Mouse (Mus musculus): ENCODE measurements around the gene Lrsam1. TPM values are rescaled to one million over a fixed set of nuclear protein-coding genes. Genes with fewer than 3 reads are reported as not detected.
A peak's percentile ranks its signal among the peaks of the same experiment; 100 is the strongest.

The Lrsam1 gene
- total and polyA plus RNA-seq, 2 experiments from 2014 or later = 5.4 to 12.0 TPM

- Histone ChIP-seq H3K9me3 (replicated peaks; ENCODE audit: control insufficient read depth, low read length) (no peaks in the 10 kb centered on the region), H3K9ac (replicated peaks; ENCODE audit: low read depth, low read length) (no peak overlapping the region), H3K27ac (ENCODE audit: low read depth) (no peak overlapping the region), H3K4me3 (ENCODE audit: low read depth, low read length) (peak overlapping the region; percentile 55; the same call in 1 of the 2 replicates), H3K4me2 (ENCODE audit: low read depth, low read length) (peak overlapping the region; percentile 71; the same call in 1 of the 2 replicates), H3K4me1 (ENCODE audit: control insufficient read depth, insufficient read depth) (peaks cover 30% of the 10 kb centered on the region), H3K36me3 (replicated peaks; ENCODE audit: control insufficient read depth, insufficient read depth, low read length) (peaks cover 22% of the 10 kb centered on the region), H3K27me3 (ENCODE audit: control insufficient read depth, insufficient read depth, low read length) (no peaks in the 10 kb centered on the region)
- WGBS = 71% methylated on average over 4 of the region's 4 CpGs
- TF ChIP-seq CTCF (IDR thresholded peaks at IDR 0.05; ENCODE audit: low read depth) = no peak
- TF ChIP-seq EP300 (IDR thresholded peaks at IDR 0.05; ENCODE audit: low read depth) = no peak
- DNase-seq (ENCODE audit: low spot score) (no peak), ATAC-seq (ENCODE audit: insufficient read depth, low read depth) (no peak)
Measured at GRCm38 (mm10) chr2:32963544-32963943, 2.1 kb upstream of the Lrsam1 start.

DNA sequence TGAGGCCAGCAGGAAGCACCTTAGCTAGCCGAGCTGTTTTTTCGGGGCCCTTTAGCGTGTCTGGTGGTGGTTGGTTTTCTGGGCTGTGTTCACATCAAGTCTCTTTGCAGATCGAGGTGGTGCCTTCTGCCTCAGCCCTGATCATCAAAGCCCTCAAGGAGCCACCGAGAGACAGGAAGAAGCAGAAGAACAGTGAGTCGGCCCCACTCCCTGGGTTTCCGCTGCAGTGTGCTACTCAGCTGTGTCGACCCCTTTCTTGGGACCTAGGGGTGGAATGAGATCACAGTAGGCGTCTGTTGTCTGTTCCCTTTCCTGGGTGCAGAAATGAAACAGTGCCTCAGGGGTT is 1.4 kb upstream of the Lrsam1 start:
- H3K9ac ChIP-seq (replicated peaks; ENCODE audit: low read depth, low read length) = peak overlapping the region; percentile 74
- WGBS = 7% methylated on average over 9 of the region's 9 CpGs

GRCm38 (mm10) chr2:32962062-32962874 is 854 bp upstream of the Lrsam1 start:
- Histone ChIP-seq H3K27ac (ENCODE audit: low read depth) (peak overlapping the region; percentile 88), H3K36me3 (replicated peaks; ENCODE audit: control insufficient read depth, insufficient read depth, low read length) (peaks cover 32% of the 10 kb centered on the region), H3K27me3 (ENCODE audit: control insufficient read depth, insufficient read depth, low read length) (no peaks in the 10 kb centered on the region), H3K4me1 (ENCODE audit: control insufficient read depth, insufficient read depth) (peaks cover 19% of the 10 kb centered on the region), H3K4me2 (ENCODE audit: low read depth, low read length) (peak overlapping the region; percentile 71), H3K9ac (replicated peaks; ENCODE audit: low read depth, low read length) (peak overlapping the region; percentile 74), H3K4me3 (ENCODE audit: low read depth, low read length) (peak overlapping the region; percentile 55), H3K9me3 (replicated peaks; ENCODE audit: control insufficient read depth, low read length) (no peaks in the 10 kb centered on the region)
- DNase-seq (ENCODE audit: low spot score) (no peak), ATAC-seq (ENCODE audit: insufficient read depth, low read depth) (no peak)
- TF ChIP-seq EP300 (IDR thresholded peaks at IDR 0.05; ENCODE audit: low read depth) (no peak), CTCF (IDR thresholded peaks at IDR 0.05; ENCODE audit: low read depth) (no peak)
- under 1% methylated on average over 33 of the region's 33 CpGs for WGBS

More for the DNA sequence above, 1.4 kb upstream of the Lrsam1 start:
- H3K36me3 ChIP-seq (replicated peaks; ENCODE audit: control insufficient read depth, insufficient read depth, low read length) = peaks cover 26% of the 10 kb centered on the region
- no peaks in the 10 kb centered on the region for H3K9me3 ChIP-seq (replicated peaks; ENCODE audit: control insufficient read depth, low read length)
- no peaks in the 10 kb centered on the region for H3K27me3 ChIP-seq (ENCODE audit: control insufficient read depth, insufficient read depth, low read length)
- DNase-seq (ENCODE audit: low spot score) (no peak), ATAC-seq (ENCODE audit: insufficient read depth, low read depth) (no peak)
- peak overlapping the region; percentile 88 for H3K27ac ChIP-seq (ENCODE audit: low read depth)
- peak overlapping the region; percentile 71 for H3K4me2 ChIP-seq (ENCODE audit: low read depth, low read length)
- peak overlapping the region; percentile 55 for H3K4me3 ChIP-seq (ENCODE audit: low read depth, low read length)
- TF ChIP-seq CTCF (IDR thresholded peaks at IDR 0.05; ENCODE audit: low read depth) (no peak), EP300 (IDR thresholded peaks at IDR 0.05; ENCODE audit: low read depth) (no peak)
- peaks cover 23% of the 10 kb centered on the region for H3K4me1 ChIP-seq (ENCODE audit: control insufficient read depth, insufficient read depth)

- Histone ChIP-seq H3K9me3 (replicated peaks; ENCODE audit: control insufficient read depth, low read length) (no peaks in the 10 kb centered on the region), H3K4me1 (ENCODE audit: control insufficient read depth, insufficient read depth) (peaks cover 19% of the 10 kb centered on the region), H3K27ac (ENCODE audit: low read depth) (no peak overlapping the region), H3K9ac (replicated peaks; ENCODE audit: low read depth, low read length) (no peak overlapping the region; the same call in 1 of the 2 replicates), H3K27me3 (ENCODE audit: control insufficient read depth, insufficient read depth, low read length) (no peaks in the 10 kb centered on the region), H3K4me3 (ENCODE audit: low read depth, low read length) (no peak overlapping the region), H3K4me2 (ENCODE audit: low read depth, low read length) (peak overlapping the region; percentile 71), H3K36me3 (replicated peaks; ENCODE audit: control insufficient read depth, insufficient read depth, low read length) (peaks cover 41% of the 10 kb centered on the region)
- no peak for ATAC-seq (ENCODE audit: insufficient read depth, low read depth)
- no peak for DNase-seq (ENCODE audit: low spot score)
- TF ChIP-seq EP300 (IDR thresholded peaks at IDR 0.05; ENCODE audit: low read depth) (no peak), CTCF (IDR thresholded peaks at IDR 0.05; ENCODE audit: low read depth) (no peak)
- WGBS = 78% methylated on average over 4 of the region's 4 CpGs
Measured at GRCm38 (mm10) chr2:32960273-32960672, 1.1 kb downstream of the Lrsam1 start.

DNA sequence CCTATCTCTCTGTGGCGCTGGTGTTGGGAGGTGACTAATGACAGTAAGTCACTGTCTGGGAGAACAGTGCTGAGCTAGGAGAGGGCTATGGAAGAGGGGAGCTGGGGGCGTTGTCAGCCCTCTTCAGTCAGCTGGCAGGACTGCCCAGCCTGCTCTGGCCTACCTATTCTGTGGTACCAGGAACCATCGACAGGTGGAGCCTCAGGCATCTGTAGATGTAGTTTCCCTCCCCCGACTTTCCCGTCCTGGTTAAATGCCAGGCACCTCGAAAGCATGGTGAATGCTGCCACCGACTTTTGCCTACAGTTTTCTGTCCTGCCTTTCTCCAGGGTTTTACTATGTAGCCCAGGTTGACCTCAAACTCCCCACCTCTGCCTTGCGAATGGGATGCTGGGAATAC is 4.1 kb downstream of the Lrsam1 start:
- 45% methylated on average over 8 of the region's 8 CpGs for WGBS
- Histone ChIP-seq H3K27me3 (ENCODE audit: control insufficient read depth, insufficient read depth, low read length) (no peaks in the 10 kb centered on the region), H3K4me3 (ENCODE audit: low read depth, low read length) (no peak overlapping the region), H3K9ac (replicated peaks; ENCODE audit: low read depth, low read length) (no peak overlapping the region), H3K4me2 (ENCODE audit: low read depth, low read length) (no peak overlapping the region), H3K27ac (ENCODE audit: low read depth) (no peak overlapping the region), H3K9me3 (replicated peaks; ENCODE audit: control insufficient read depth, low read length) (no peaks in the 10 kb centered on the region), H3K36me3 (replicated peaks; ENCODE audit: control insufficient read depth, insufficient read depth, low read length) (peaks cover 34% of the 10 kb centered on the region), H3K4me1 (ENCODE audit: control insufficient read depth, insufficient read depth) (peaks cover 8% of the 10 kb centered on the region; the same call in 1 of the 2 replicates)
- TF ChIP-seq EP300 (IDR thresholded peaks at IDR 0.05; ENCODE audit: low read depth) (no peak), CTCF (IDR thresholded peaks at IDR 0.05; ENCODE audit: low read depth) (no peak)
- ATAC-seq (ENCODE audit: insufficient read depth, low read depth) = no peak
- no peak for DNase-seq (ENCODE audit: low spot score)

All from heart, postnatal 0 days (tissue).